Mouse (Mus musculus) skeletal muscle tissue, adult 2 months (tissue): Measurements from ENCODE around the gene Mcmbp.

Experiments used
- DNase-seq: peaks from one replicate; pipeline ENCODE4 v3.0.0-alpha.2; 2012; ENCODE audit warnings: low read depth, low spot score

Mcmbp gene

DNA sequence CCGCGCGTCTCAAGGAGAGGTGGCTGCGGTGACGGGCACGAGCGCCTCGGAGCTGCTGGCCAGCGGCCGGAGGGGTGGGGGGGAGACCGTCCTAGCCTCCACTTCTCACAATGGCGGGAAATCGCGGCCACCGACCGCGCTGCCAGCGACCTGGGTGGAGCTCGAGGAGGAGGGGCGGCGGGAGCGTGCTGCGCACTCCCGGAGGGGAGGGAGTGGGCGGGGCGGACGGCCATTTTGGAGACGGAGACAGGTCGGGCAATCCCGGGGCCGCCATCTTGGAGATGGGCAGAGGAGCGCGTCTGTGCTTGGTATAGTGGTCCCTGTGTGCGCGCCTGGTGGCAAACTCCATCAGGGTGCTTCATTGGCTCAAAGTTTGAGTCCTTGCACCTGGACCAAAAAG is at the start of gene Mcmbp:
Gene Mcmbp, minus strand, starts transcription at position 162 of the 400 bp plus-strand sequence.
- DNase-seq = peak; percentile 92

- DNase-seq = peak; percentile 20
Observed at GRCm38 (mm10) chr7:128790045-128790444, 49.8 kb upstream of the Mcmbp start.

GRCm38 (mm10) chr7:128781846-128782245 is 41.6 kb upstream of the Mcmbp start:
- DNase-seq = no peak

- DNase-seq = no peak
Observed at GRCm38 (mm10) chr7:128779305-128779704, 39.0 kb upstream of the Mcmbp start.

DNA sequence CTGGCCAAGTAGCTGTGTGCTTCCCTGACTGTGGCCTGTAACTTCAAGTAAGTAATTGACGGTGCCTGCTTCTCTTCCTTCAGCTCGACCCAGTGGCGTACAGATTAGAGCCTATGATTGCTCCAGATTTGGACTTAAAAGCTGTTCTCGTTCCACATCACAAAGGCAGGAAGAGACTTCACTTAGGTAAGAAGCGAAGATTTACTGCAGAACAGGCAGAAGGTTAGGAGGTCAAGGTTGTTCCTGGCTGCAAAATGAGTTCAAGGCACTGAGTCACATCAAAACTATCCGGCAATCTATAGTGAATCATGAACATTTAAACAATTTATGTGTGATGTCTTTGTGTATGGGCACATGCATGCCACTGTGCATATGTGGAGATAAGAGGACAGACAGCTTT is 36.9 kb upstream of the Mcmbp start:
- no peak for DNase-seq

GRCm38 (mm10) chr7:128766696-128767095 is 26.4 kb upstream of the Mcmbp start:
- DNase-seq = no peak

DNA sequence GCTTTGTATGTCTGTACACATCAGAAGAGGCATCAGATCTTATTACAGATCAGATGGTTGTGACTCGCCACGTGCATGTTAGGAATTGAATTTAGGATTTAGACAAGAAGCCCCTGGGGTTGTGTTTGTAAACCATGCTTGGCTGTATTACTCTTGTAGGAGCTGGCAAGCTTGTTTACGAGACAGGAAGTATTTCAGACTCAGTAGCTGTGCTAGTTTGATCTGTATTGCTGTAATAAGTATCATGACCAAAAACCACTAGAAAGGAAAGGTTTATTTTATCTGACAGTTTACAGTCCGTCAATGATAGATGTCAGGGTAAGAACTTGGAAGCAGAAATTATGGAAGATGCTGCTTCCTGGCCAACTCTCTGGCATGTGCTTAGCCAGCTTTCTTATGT is 18.7 kb upstream of the Mcmbp start:
- no peak for DNase-seq

DNA sequence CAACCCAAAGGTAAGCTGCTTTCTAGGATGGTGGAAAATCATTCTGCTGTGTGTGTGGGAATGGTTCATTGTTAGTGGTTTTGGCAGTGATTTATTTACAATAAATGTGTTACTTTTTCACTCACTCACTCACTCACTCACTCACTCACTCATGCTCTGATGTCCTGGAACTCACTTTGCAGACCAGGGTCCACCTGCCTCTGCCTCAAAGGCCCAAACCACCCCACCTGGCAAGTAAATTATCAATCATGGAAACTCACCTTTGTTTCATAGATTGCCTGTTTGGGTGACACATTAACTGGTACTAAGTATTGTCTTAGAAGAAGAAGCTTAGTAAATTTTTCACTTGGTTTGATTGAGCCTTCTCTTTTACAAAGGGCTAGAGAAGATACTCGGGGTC is 15.1 kb upstream of the Mcmbp start:
- DNase-seq = no peak

- no peak for DNase-seq
Observed at GRCm38 (mm10) chr7:128752012-128752411, 11.7 kb upstream of the Mcmbp start.

- no peak for DNase-seq
Observed at GRCm38 (mm10) chr7:128750296-128750695, 10.0 kb upstream of the Mcmbp start.

DNA sequence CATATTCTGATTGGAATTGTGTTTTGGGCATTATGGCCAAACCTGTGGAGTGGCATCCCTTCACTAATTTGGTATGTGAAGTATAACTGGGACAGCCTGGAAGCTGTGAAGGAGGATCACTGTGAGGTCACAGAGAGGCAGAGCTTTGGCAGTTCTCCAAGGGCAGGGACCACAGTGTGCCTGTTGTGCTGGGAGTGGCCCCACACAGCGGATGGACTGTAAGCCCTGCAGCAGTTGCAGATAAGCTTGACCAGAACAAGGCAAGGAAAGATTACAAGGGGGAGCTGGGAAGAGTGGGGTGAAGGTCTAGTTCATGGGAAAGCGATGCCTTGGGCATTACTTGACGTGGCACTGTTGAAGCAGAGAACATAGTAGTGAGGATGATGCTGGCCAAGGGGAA is 8.5 kb upstream of the Mcmbp start:
- peak; percentile 77 for DNase-seq

GRCm38 (mm10) chr7:128746151-128746550 is 5.9 kb upstream of the Mcmbp start:
- DNase-seq = no peak

- DNase-seq = peak; percentile 99
Observed at GRCm38 (mm10) chr7:128744684-128745485, 4.6 kb upstream of the Mcmbp start, which contains the start of gene Sec23ip. TSS of gene Sec23ip (plus strand) at chr7:128744943.

GRCm38 (mm10) chr7:128743898-128744297 is 3.6 kb upstream of the Mcmbp start:
- no peak for DNase-seq

DNA sequence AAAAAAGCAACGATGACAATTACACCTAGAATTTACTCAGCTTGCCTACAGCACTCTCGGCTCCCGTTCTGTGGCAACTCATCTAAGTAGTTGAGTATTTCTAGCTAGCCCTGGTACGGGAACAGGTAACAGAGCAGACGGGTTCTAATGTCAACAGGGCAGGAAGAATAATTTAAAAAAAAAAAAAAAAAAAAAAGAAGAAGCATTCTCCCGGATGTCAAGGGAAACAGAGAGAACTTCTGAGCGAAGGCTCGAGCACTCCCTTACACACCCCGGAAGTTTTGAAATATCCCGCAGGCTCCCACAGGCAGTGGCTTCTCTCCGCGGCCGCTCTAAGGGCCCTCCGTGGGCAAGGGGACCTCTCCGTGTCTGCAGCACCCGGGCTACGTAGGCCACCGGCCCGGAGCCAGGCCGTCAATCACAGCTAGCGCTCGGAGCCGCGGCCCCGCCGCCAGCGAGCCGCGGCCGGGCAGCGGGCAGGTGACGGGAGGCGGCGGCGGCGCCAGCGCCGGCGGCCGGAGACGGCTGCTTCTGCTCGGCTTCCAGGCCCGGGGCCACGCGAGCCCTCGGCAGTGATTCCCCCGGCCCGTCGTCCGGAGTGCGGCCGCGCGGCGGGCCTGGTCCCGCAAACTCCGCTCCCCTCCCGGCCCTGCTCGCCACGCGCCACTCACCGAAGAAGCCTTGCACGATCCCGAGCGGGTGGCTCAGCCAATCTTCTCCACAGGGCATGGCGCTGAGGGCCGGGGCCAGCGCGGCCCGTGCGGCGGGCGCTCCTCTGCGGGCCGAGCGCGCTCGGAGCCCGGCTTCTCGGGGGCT is 625 bp downstream of the Mcmbp start:
- DNase-seq = peak; percentile 53

- DNase-seq = no peak
Observed at GRCm38 (mm10) chr7:128739116-128739461, 1.2 kb downstream of the Mcmbp start.

DNA sequence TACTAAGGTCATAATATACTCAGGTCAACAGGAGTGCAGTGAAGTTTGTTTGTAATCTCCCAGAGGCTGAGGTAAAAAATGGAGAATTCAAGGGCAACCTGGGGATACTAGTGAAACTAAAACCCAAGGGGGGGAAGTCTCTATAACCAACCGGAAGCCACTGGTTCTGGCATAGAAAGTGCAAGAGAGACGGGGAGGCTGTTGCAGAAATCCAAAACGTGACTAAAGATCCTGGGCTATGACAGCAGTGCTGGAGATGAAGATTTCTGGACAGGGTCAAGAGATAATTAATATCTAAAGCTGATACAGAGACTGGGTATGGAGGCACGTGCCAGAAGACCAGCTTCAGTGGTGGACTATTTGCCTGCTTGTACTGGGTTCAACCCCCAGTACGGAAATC is 2.3 kb downstream of the Mcmbp start:
- no peak for DNase-seq

GRCm38 (mm10) chr7:128731585-128731984 is 8.7 kb downstream of the Mcmbp start:
- DNase-seq = no peak

DNA sequence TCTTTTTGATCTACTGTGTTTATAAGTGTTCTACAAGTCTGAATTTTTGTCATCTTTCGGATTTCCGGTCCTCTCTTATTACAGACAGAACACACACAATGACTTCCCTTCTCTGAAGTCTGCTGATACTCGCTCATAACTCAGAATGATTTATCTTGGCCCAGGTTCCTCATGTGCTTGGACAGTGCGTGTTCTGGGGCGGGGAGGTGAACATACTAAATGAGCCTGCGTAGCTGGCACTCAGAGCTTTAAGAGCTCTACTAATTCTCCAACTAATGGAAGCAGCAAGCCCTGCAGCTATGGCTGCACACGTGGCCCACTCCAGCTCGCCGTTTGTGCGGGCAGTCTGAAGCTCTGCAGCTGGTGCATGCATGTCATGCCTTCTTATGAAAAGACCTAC is 11.6 kb downstream of the Mcmbp start:
- no peak for DNase-seq

- DNase-seq = no peak
Observed at GRCm38 (mm10) chr7:128727701-128728100, 12.6 kb downstream of the Mcmbp start.

GRCm38 (mm10) chr7:128726999-128727398 is 13.3 kb downstream of the Mcmbp start:
- DNase-seq = no peak

GRCm38 (mm10) chr7:128725189-128725588 is 15.1 kb downstream of the Mcmbp start:
- DNase-seq = no peak

- DNase-seq = peak; percentile 56
Observed at GRCm38 (mm10) chr7:128724761-128725160, 15.5 kb downstream of the Mcmbp start.
